Mouse (Mus musculus) right cerebral cortex, postnatal 14 days (tissue): ENCODE data around the gene Msh3.

Source experiments
- DNase-seq: peaks from one replicate; pipeline ENCODE4 v3.0.0; 2022

The Msh3 gene

GRCm38 (mm10) chr13:92328000-92328399 is 26.8 kb downstream of the Msh3 start:
- no peak for DNase-seq

- no peak for DNase-seq
Observed at GRCm38 (mm10) chr13:92326030-92326429, 28.8 kb downstream of the Msh3 start.

GRCm38 (mm10) chr13:92320770-92321169 is 34.0 kb downstream of the Msh3 start:
- DNase-seq, result no peak

- no peak for DNase-seq
Observed at GRCm38 (mm10) chr13:92314613-92315012, 40.2 kb downstream of the Msh3 start.

- no peak for DNase-seq
Observed at GRCm38 (mm10) chr13:92305680-92306079, 49.1 kb downstream of the Msh3 start, which contains the start of gene Gm20379. Gene Gm20379, plus strand, starts transcription at chr13:92305980.

- DNase-seq, result no peak
Observed at GRCm38 (mm10) chr13:92304291-92304690, 50.5 kb downstream of the Msh3 start.

- DNase-seq, result no peak
Observed at GRCm38 (mm10) chr13:92303062-92303948, 51.5 kb downstream of the Msh3 start.

GRCm38 (mm10) chr13:92302466-92302865 is 52.3 kb downstream of the Msh3 start:
- DNase-seq, result no peak

GRCm38 (mm10) chr13:92301754-92302153 is 53.0 kb downstream of the Msh3 start:
- no peak for DNase-seq

GRCm38 (mm10) chr13:92299522-92299921 is 55.3 kb downstream of the Msh3 start:
- no peak for DNase-seq

GRCm38 (mm10) chr13:92297021-92297420 is 57.8 kb downstream of the Msh3 start:
- DNase-seq, result no peak

GRCm38 (mm10) chr13:92296490-92296889 is 58.3 kb downstream of the Msh3 start:
- DNase-seq, result no peak

GRCm38 (mm10) chr13:92293883-92294282 is 60.9 kb downstream of the Msh3 start:
- DNase-seq, result no peak

GRCm38 (mm10) chr13:92291605-92292004 is 63.2 kb downstream of the Msh3 start:
- DNase-seq, result no peak

GRCm38 (mm10) chr13:92277027-92277426 is 77.8 kb downstream of the Msh3 start:
- DNase-seq, result no peak

- DNase-seq, result no peak
Observed at GRCm38 (mm10) chr13:92275292-92275691, 79.5 kb downstream of the Msh3 start.

- peak; percentile 76 for DNase-seq
Observed at GRCm38 (mm10) chr13:92274274-92275198, 80.3 kb downstream of the Msh3 start.

- no peak for DNase-seq
Observed at GRCm38 (mm10) chr13:92267076-92267475, 87.7 kb downstream of the Msh3 start.

- DNase-seq, result no peak
Observed at GRCm38 (mm10) chr13:92263566-92263965, 91.2 kb downstream of the Msh3 start.

GRCm38 (mm10) chr13:92261329-92261728 is 93.5 kb downstream of the Msh3 start:
- DNase-seq, result no peak

- no peak for DNase-seq
Observed at GRCm38 (mm10) chr13:92255480-92255879, 99.3 kb downstream of the Msh3 start.

GRCm38 (mm10) chr13:92253850-92254249 is 101.0 kb downstream of the Msh3 start:
- no peak for DNase-seq

- no peak for DNase-seq
Observed at GRCm38 (mm10) chr13:92252331-92252730, 102.5 kb downstream of the Msh3 start.

- no peak for DNase-seq
Observed at GRCm38 (mm10) chr13:92247576-92247975, 107.2 kb downstream of the Msh3 start.
